Mouse (Mus musculus) MEL (cell line): ENCODE measurements around the gene Emilin3. TPM values are rescaled to one million over a fixed set of nuclear protein-coding genes. Genes with fewer than 3 reads are reported as not detected.

Experiments
- DNase-seq: peaks from one replicate; pipeline ENCODE4 v3.0.0; 2011; ENCODE audit warnings: low read depth, low spot score
- H3K27ac ChIP-seq: 2 replicates; pipeline ENCODE4 v1.5.1; 2012; ENCODE audit warnings: low read depth, mild to moderate bottlenecking, control low read depth, low read length, moderate library complexity; ENCODE audit not compliant: control insufficient read depth
- H3K27me3 ChIP-seq, 2 experiments: fragments of 150-350 bp in 1 of 2; sonication (generic) in 1 of 2; 2 replicates each; pipeline ENCODE4 v1.6.1; 2012; ENCODE audit warnings: low read length in 2 of 2, mild to moderate bottlenecking in 2 of 2, improper control_type of control experiment in 1 of 2, moderate library complexity in 1 of 2; ENCODE audit not compliant: insufficient read depth in 2 of 2, control insufficient read depth in 1 of 2
- H3K36me3 ChIP-seq, 2 experiments: 2 replicates each; pipeline ENCODE4 v1.6.1; 2012 to 2014; ENCODE audit warnings: low read length in 2 of 2, improper control_type of control experiment in 1 of 2, inconsistent platforms in 1 of 2, mild to moderate bottlenecking in 1 of 2; ENCODE audit not compliant: insufficient read depth in 2 of 2, control insufficient read depth in 1 of 2
- H3K4me1 ChIP-seq, 2 experiments: fragments of 150-350 bp in 1 of 2; sonication (generic) in 1 of 2; 2 replicates each; pipeline ENCODE4 v1.6.1; 2012; ENCODE audit warnings: low read length in 2 of 2, improper control_type of control experiment in 1 of 2, mild to moderate bottlenecking in 1 of 2; ENCODE audit not compliant: insufficient read depth in 2 of 2, control insufficient read depth in 1 of 2
- H3K4me3 ChIP-seq, 2 experiments: fragments of 150-350 bp in 1 of 2; sonication (generic) in 1 of 2; 2 replicates each; pipeline ENCODE4 v1.5.1; 2012; ENCODE audit warnings: low read depth in 2 of 2, low read length in 2 of 2, mild to moderate bottlenecking in 2 of 2, moderate library complexity in 2 of 2, control low read depth in 1 of 2, improper control_type of control experiment in 1 of 2; ENCODE audit not compliant: control insufficient read depth in 1 of 2, insufficient read depth in 1 of 2
- H3K79me2 ChIP-seq: 2 replicates; pipeline ENCODE4 v1.6.1; 2012; ENCODE audit warnings: mild to moderate bottlenecking, low read length, moderate library complexity; ENCODE audit not compliant: control insufficient read depth, poor library complexity, insufficient read depth
- H3K9ac ChIP-seq: 2 replicates; pipeline ENCODE4 v1.6.1; 2012; ENCODE audit warnings: low read depth, mild to moderate bottlenecking, control low read depth, low read length, moderate library complexity; ENCODE audit not compliant: control insufficient read depth, poor library complexity, severe bottlenecking
- H3K9me3 ChIP-seq: fragments of 150-350 bp; sonication (generic); replicated peaks from 2 replicates; pipeline ENCODE4 v1.6.1; 2012; ENCODE audit warnings: mild to moderate bottlenecking, low read length, improper control_type of control experiment, moderate library complexity; ENCODE audit not compliant: insufficient read depth
- BHLHE40 ChIP-seq: IDR thresholded peaks from 2 replicates; pipeline ENCODE4 v1.6.1; 2012; ENCODE audit warnings: low read depth, mild to moderate bottlenecking, inconsistent platforms, low read length, improper control_type of control experiment, borderline replicate concordance
- CHD2 ChIP-seq: IDR thresholded peaks from 2 replicates; pipeline ENCODE4 v1.6.1; 2011; ENCODE audit warnings: low read length, improper control_type of control experiment
- E2F4 ChIP-seq: IDR thresholded peaks from 2 replicates; pipeline ENCODE4 v1.6.1; 2011; ENCODE audit warnings: low read depth, low read length, improper control_type of control experiment, borderline replicate concordance
- EP300 ChIP-seq, 2 experiments: IDR thresholded peaks; 2 replicates each; pipeline ENCODE4 v1.6.1; 2011; ENCODE audit warnings: improper control_type of control experiment in 2 of 2, low read length in 2 of 2, low read depth in 1 of 2, mild to moderate bottlenecking in 1 of 2
- ETS1 ChIP-seq: IDR thresholded peaks from 2 replicates; pipeline ENCODE4 v1.6.1; 2012; ENCODE audit warnings: low read depth, mild to moderate bottlenecking, inconsistent platforms, low read length, improper control_type of control experiment, moderate library complexity
- HCFC1 ChIP-seq: IDR thresholded peaks from 2 replicates; pipeline ENCODE4 v1.6.1; 2012; ENCODE audit warnings: low read depth, mild to moderate bottlenecking, inconsistent platforms, low read length, improper control_type of control experiment, moderate library complexity
- JUND ChIP-seq: IDR thresholded peaks from 2 replicates; pipeline ENCODE4 v1.6.1; 2011; ENCODE audit warnings: low read depth, mild to moderate bottlenecking, improper control_type of control experiment, low read length
- KAT2A ChIP-seq: conservative IDR thresholded peaks from 2 replicates; pipeline ENCODE4 v1.6.1; 2012; ENCODE audit warnings: low read depth, low read length, improper control_type of control experiment, inconsistent platforms
- MAFK ChIP-seq: IDR thresholded peaks from 2 replicates; pipeline ENCODE4 v1.6.1; 2011; ENCODE audit warnings: low read depth, mild to moderate bottlenecking, low read length, improper control_type of control experiment, borderline replicate concordance
- MAZ ChIP-seq: IDR thresholded peaks from 2 replicates; pipeline ENCODE4 v1.6.1; 2012; ENCODE audit warnings: low read depth, mild to moderate bottlenecking, inconsistent platforms, low read length, improper control_type of control experiment
- MEF2A ChIP-seq: IDR thresholded peaks from 2 replicates; pipeline ENCODE4 v1.6.1; 2014; ENCODE audit warnings: low read depth, mild to moderate bottlenecking, inconsistent platforms, low read length, improper control_type of control experiment; ENCODE audit not compliant: poor library complexity, insufficient replicate concordance, severe bottlenecking; ENCODE audit errors: extremely low read depth
- MXI1 ChIP-seq: IDR thresholded peaks from 2 replicates; pipeline ENCODE4 v1.6.1; 2011; ENCODE audit warnings: mild to moderate bottlenecking, low read depth, low read length, improper control_type of control experiment
- NELFE ChIP-seq: IDR thresholded peaks from 2 replicates; pipeline ENCODE4 v1.6.1; 2011; ENCODE audit warnings: low read depth, low read length, improper control_type of control experiment
- NRF1 ChIP-seq: IDR thresholded peaks from 2 replicates; pipeline ENCODE4 v1.6.1; 2014; ENCODE audit warnings: low read depth, mild to moderate bottlenecking, inconsistent platforms, low read length, improper control_type of control experiment, moderate library complexity; ENCODE audit not compliant: poor library complexity, insufficient read depth, severe bottlenecking
- POLR2AphosphoS2 ChIP-seq: IDR thresholded peaks from 2 replicates; pipeline ENCODE4 v1.6.1; 2011; ENCODE audit warnings: low read length, improper control_type of control experiment
- POLR2AphosphoS5 ChIP-seq: IDR thresholded peaks from 2 replicates; pipeline ENCODE4 v1.6.1; 2012; ENCODE audit warnings: low read depth, borderline replicate concordance, mild to moderate bottlenecking, inconsistent platforms, low read length, moderate library complexity, mixed read lengths
- RAD21 ChIP-seq: IDR thresholded peaks from 2 replicates; pipeline ENCODE4 v1.6.1; 2011; ENCODE audit warnings: mild to moderate bottlenecking, low read depth, low read length, improper control_type of control experiment
- TAL1 ChIP-seq: IDR thresholded peaks from 2 replicates; pipeline ENCODE4 v1.6.1; 2012; ENCODE audit warnings: mild to moderate bottlenecking, inconsistent platforms, low read length, moderate library complexity, mixed read lengths
- TBP ChIP-seq: IDR thresholded peaks from 2 replicates; pipeline ENCODE4 v1.8.0; 2011; ENCODE audit warnings: low read depth, low read length, improper control_type of control experiment
- TCF12 ChIP-seq: IDR thresholded peaks from 2 replicates; pipeline ENCODE4 v1.6.1; 2014; ENCODE audit warnings: low read depth, mild to moderate bottlenecking, inconsistent platforms, low read length, improper control_type of control experiment, moderate library complexity
- UBTF ChIP-seq: IDR thresholded peaks from 2 replicates; pipeline ENCODE4 v1.6.1; 2012; ENCODE audit warnings: low read depth, mild to moderate bottlenecking, inconsistent platforms, low read length, improper control_type of control experiment, moderate library complexity, borderline replicate concordance; ENCODE audit not compliant: insufficient read depth
- USF2 ChIP-seq, 2 experiments: IDR thresholded peaks; 2 replicates each; pipeline ENCODE4 v1.6.1; 2011 to 2012; ENCODE audit warnings: improper control_type of control experiment in 2 of 2, low read length in 2 of 2, borderline replicate concordance in 1 of 2, inconsistent platforms in 1 of 2, low read depth in 1 of 2, mild to moderate bottlenecking in 1 of 2; ENCODE audit not compliant: insufficient read depth in 1 of 2
- ZKSCAN1 ChIP-seq: IDR thresholded peaks from 2 replicates; pipeline ENCODE4 v1.6.1; 2012; ENCODE audit warnings: low read depth, mild to moderate bottlenecking, inconsistent platforms, low read length, improper control_type of control experiment, moderate library complexity
- ZMIZ1 ChIP-seq: IDR thresholded peaks from 2 replicates; pipeline ENCODE4 v1.6.1; 2012; ENCODE audit warnings: low read depth, mild to moderate bottlenecking, inconsistent platforms, low read length, improper control_type of control experiment, moderate library complexity
- ZNF384 ChIP-seq: IDR thresholded peaks from 2 replicates; pipeline ENCODE4 v1.6.1; 2012; ENCODE audit warnings: low read depth, mild to moderate bottlenecking, inconsistent platforms, low read length, improper control_type of control experiment
- polyA plus RNA-seq, 2 experiments: library from polyadenylated mRNA; stranded (reverse) in 1 of 2; unstranded in 1 of 2; fragments of >175 nt in 1 of 2; fragments of >200 nt in 1 of 2; gene quantifications; 2 replicates each; pipeline versions ENCODE4 v1.2.1 to v1.2.4; 2012; ENCODE audit warnings: low replicate concordance in 2 of 2, low read depth in 1 of 2; ENCODE audit not compliant: insufficient read length in 2 of 2, insufficient read depth in 1 of 2, missing spikeins in 1 of 2
- total RNA-seq: library from RNA; depleted of rRNA; stranded (reverse); fragments of 300-350 nt; gene quantifications from 2 replicates; pipeline ENCODE4 v1.2.3, GENCODE M21; 2012

Emilin3 gene
- total and polyA plus RNA-seq, 3 experiments: not detected

- peak; percentile 29; the same call in 1 of the 2 replicates for TF ChIP-seq MEF2A
- peak; percentile 85 for TF ChIP-seq ZNF384
- TF ChIP-seq JUND: no peak
- no peak for TF ChIP-seq E2F4
- TF ChIP-seq MAZ: no peak
- no peak for TF ChIP-seq POLR2AphosphoS5
- no peak for TF ChIP-seq ZMIZ1
- peak; percentile 79 to 83 for TF ChIP-seq EP300 (IDR thresholded peaks at IDR 0.05; ENCODE audit: low read depth in 1 of 2, low read length in 2 of 2)
- TF ChIP-seq ETS1: peak; percentile 79
- no peak for TF ChIP-seq RAD21
- peak; percentile 37 for TF ChIP-seq TAL1
- no peak for TF ChIP-seq UBTF
Measured at GRCm38 (mm10) chr2:160960956-160961646, 49.0 kb upstream of the Emilin3 start (continued).

- peaks cover 5 to 18% of the 10 kb centered on the region in 2 experiments for H3K36me3 ChIP-seq
- no peak for DNase-seq
- no peaks in the 10 kb centered on the region for H3K79me2 ChIP-seq
- no peak overlapping the region for H3K27ac ChIP-seq
- H3K9me3 ChIP-seq: no peaks in the 10 kb centered on the region
- no peaks in the 10 kb centered on the region for H3K27me3 ChIP-seq
- no peak overlapping the region for H3K4me3 ChIP-seq
- H3K4me1 ChIP-seq: peaks cover 13 to 25% of the 10 kb centered on the region in 2 experiments
- H3K9ac ChIP-seq: no peak overlapping the region
- no peak for TF ChIP-seq KAT2A
- no peak for TF ChIP-seq TCF12
- TF ChIP-seq USF2 (IDR thresholded peaks at IDR 0.05; ENCODE audit: borderline replicate concordance in 1 of 2, insufficient read depth in 1 of 2, low read depth in 1 of 2, low read length in 2 of 2): no peak
- TF ChIP-seq CHD2: no peak
- TF ChIP-seq MXI1: no peak
- no peak for TF ChIP-seq TBP
- TF ChIP-seq NELFE: no peak
- TF ChIP-seq ZKSCAN1: no peak
- TF ChIP-seq NRF1: no peak
- TF ChIP-seq E2F4: no peak
- TF ChIP-seq MAFK: no peak
- no peak for TF ChIP-seq POLR2AphosphoS2
- no peak for TF ChIP-seq UBTF
- no peak for TF ChIP-seq HCFC1
- TF ChIP-seq BHLHE40: no peak
- TF ChIP-seq, all 39 proteins: peak for 0
Measured at GRCm38 (mm10) chr2:160959901-160960300, 47.8 kb upstream of the Emilin3 start.
